Mouse (Mus musculus): ENCODE results near the gene Capn5.

Gene Capn5

GRCm38 (mm10) chr7:98148721-98149407 is 29.2 kb downstream of the Capn5 start:
- DNase-seq (ENCODE audit: low spot score in 2 of 2) = no peak

- DNase-seq (ENCODE audit: low spot score in 2 of 2) = no peak
Observed at GRCm38 (mm10) chr7:98147766-98148165, 30.3 kb downstream of the Capn5 start.

- DNase-seq (ENCODE audit: low spot score in 2 of 2) = no peak
Observed at GRCm38 (mm10) chr7:98146447-98146845, 31.6 kb downstream of the Capn5 start.

- no peak for DNase-seq (ENCODE audit: low spot score in 2 of 2)
Observed at GRCm38 (mm10) chr7:98145842-98146446, 32.1 kb downstream of the Capn5 start.

GRCm38 (mm10) chr7:98145402-98145801 is 32.7 kb downstream of the Capn5 start, which contains the start of gene Omp:
Omp (minus strand) TSS chr7:98145502.
- no peak for DNase-seq (ENCODE audit: low spot score in 2 of 2)

GRCm38 (mm10) chr7:98142648-98143047 is 35.4 kb downstream of the Capn5 start:
- DNase-seq (ENCODE audit: low spot score in 2 of 2) = no peak

- DNase-seq (ENCODE audit: low spot score in 2 of 2) = no peak
Observed at GRCm38 (mm10) chr7:98142247-98142646, 35.8 kb downstream of the Capn5 start.

GRCm38 (mm10) chr7:98141206-98141605 is 36.9 kb downstream of the Capn5 start:
- no peak for DNase-seq (ENCODE audit: low spot score in 2 of 2)

- no peak for DNase-seq (ENCODE audit: low spot score in 2 of 2)
Observed at GRCm38 (mm10) chr7:98140597-98140996, 37.5 kb downstream of the Capn5 start.

- no peak for DNase-seq (ENCODE audit: low spot score in 2 of 2)
Observed at GRCm38 (mm10) chr7:98139216-98139615, 38.9 kb downstream of the Capn5 start.

GRCm38 (mm10) chr7:98137995-98138394 is 40.1 kb downstream of the Capn5 start:
- no peak for DNase-seq (ENCODE audit: low spot score in 2 of 2)

GRCm38 (mm10) chr7:98137583-98137982 is 40.5 kb downstream of the Capn5 start:
- no peak for DNase-seq (ENCODE audit: low spot score in 2 of 2)

GRCm38 (mm10) chr7:98131751-98132150 is 46.3 kb downstream of the Capn5 start:
- DNase-seq (ENCODE audit: low spot score in 2 of 2) = no peak

GRCm38 (mm10) chr7:98125473-98125872 is 52.6 kb downstream of the Capn5 start:
- no peak for DNase-seq (ENCODE audit: low spot score in 2 of 2)

- no peak for DNase-seq (ENCODE audit: low spot score in 2 of 2)
Observed at GRCm38 (mm10) chr7:98124701-98125100, 53.4 kb downstream of the Capn5 start.

GRCm38 (mm10) chr7:98121673-98122072 is 56.4 kb downstream of the Capn5 start:
- no peak for DNase-seq (ENCODE audit: low spot score in 2 of 2)

GRCm38 (mm10) chr7:98121241-98121640 is 56.8 kb downstream of the Capn5 start:
- no peak for DNase-seq (ENCODE audit: low spot score in 2 of 2)

- DNase-seq (ENCODE audit: low spot score in 2 of 2) = peak; percentile 47 to 55
Observed at GRCm38 (mm10) chr7:98120325-98120724, 57.7 kb downstream of the Capn5 start.

- DNase-seq (ENCODE audit: low spot score in 2 of 2) = no peak
Observed at GRCm38 (mm10) chr7:98119961-98120232, 58.2 kb downstream of the Capn5 start.

- DNase-seq (ENCODE audit: low spot score in 2 of 2) = peak in 1 of 2 experiments; percentile 36
Observed at GRCm38 (mm10) chr7:98119179-98119960, 58.7 kb downstream of the Capn5 start, which contains the start of gene Myo7a. Myo7a (minus strand) TSS chr7:98119524.

- DNase-seq (ENCODE audit: low spot score in 2 of 2) = peak; percentile 73 to 82
Observed at GRCm38 (mm10) chr7:98117012-98117660, 60.9 kb downstream of the Capn5 start.

GRCm38 (mm10) chr7:98114656-98115055 is 63.4 kb downstream of the Capn5 start:
- no peak for DNase-seq (ENCODE audit: low spot score in 2 of 2)
